Mouse (Mus musculus) embryo, embryonic 11 days (tissue): ENCODE data around the gene Zfyve9.
"Not testable (repeated sequence)": the region's sequence is repeated elsewhere in the genome, so short reads cannot be mapped to it uniquely, and the experiment has no call there.

Experiments
- DNase-seq: peaks from one replicate; pipeline ENCODE4 v3.0.0-alpha.2; 2015

The Zfyve9 gene

GRCm38 (mm10) chr4:108721245-108721784 lies 59.3 kb downstream of the Zfyve9 start:
- no peak for DNase-seq

GRCm38 (mm10) chr4:108719349-108719748 lies 61.2 kb downstream of the Zfyve9 start, which contains the start of gene 3110021N24Rik:
TSS of gene 3110021N24Rik (plus strand) at chr4:108719649.
- DNase-seq, result no peak

- no peak for DNase-seq
These were observed 72.4 kb downstream of the Zfyve9 start for GRCm38 (mm10) chr4:108708209-108708608.

- DNase-seq, result peak; percentile 59
These were observed 83.7 kb downstream of the Zfyve9 start for GRCm38 (mm10) chr4:108696934-108697333.

GRCm38 (mm10) chr4:108691469-108691868 lies 89.1 kb downstream of the Zfyve9 start:
- no peak for DNase-seq

- DNase-seq, result no peak
These were observed 90.1 kb downstream of the Zfyve9 start for GRCm38 (mm10) chr4:108690479-108690878.

GRCm38 (mm10) chr4:108687098-108687497 lies 93.5 kb downstream of the Zfyve9 start:
- not testable (repeated sequence) for DNase-seq

GRCm38 (mm10) chr4:108686156-108686555 lies 94.4 kb downstream of the Zfyve9 start:
- no peak for DNase-seq

GRCm38 (mm10) chr4:108664407-108664806 lies 116.2 kb downstream of the Zfyve9 start:
- peak; percentile 47 for DNase-seq

GRCm38 (mm10) chr4:108638752-108639151 lies 141.8 kb downstream of the Zfyve9 start:
- DNase-seq, result no peak

- DNase-seq, result no peak
These were observed 142.9 kb downstream of the Zfyve9 start for GRCm38 (mm10) chr4:108637721-108638120.

GRCm38 (mm10) chr4:108635101-108635500 lies 145.5 kb downstream of the Zfyve9 start:
- peak; percentile 4 for DNase-seq

GRCm38 (mm10) chr4:108634696-108635095 lies 145.9 kb downstream of the Zfyve9 start:
- no peak for DNase-seq

GRCm38 (mm10) chr4:108633703-108634102 lies 146.9 kb downstream of the Zfyve9 start:
- no peak for DNase-seq

GRCm38 (mm10) chr4:108631616-108632015 lies 149.0 kb downstream of the Zfyve9 start:
- no peak for DNase-seq

GRCm38 (mm10) chr4:108630096-108630495 lies 150.5 kb downstream of the Zfyve9 start:
- no peak for DNase-seq

GRCm38 (mm10) chr4:108629363-108629880 lies 151.2 kb downstream of the Zfyve9 start:
- DNase-seq, result no peak

GRCm38 (mm10) chr4:108627066-108627465 lies 153.5 kb downstream of the Zfyve9 start:
- no peak for DNase-seq

GRCm38 (mm10) chr4:108621504-108621903 lies 159.1 kb downstream of the Zfyve9 start:
- DNase-seq, result no peak

- DNase-seq, result no peak
These were observed 160.1 kb downstream of the Zfyve9 start for GRCm38 (mm10) chr4:108620536-108620935.

- DNase-seq, result peak; percentile 94
These were observed 160.8 kb downstream of the Zfyve9 start, which contains the start of gene Cc2d1b for GRCm38 (mm10) chr4:108619587-108620341. TSS of gene Cc2d1b (plus strand) at chr4:108619940.

- peak; percentile 55 for DNase-seq
These were observed 161.4 kb downstream of the Zfyve9 start for GRCm38 (mm10) chr4:108619165-108619564.

GRCm38 (mm10) chr4:108618586-108618985 lies 162.0 kb downstream of the Zfyve9 start:
- DNase-seq, result no peak

GRCm38 (mm10) chr4:108610935-108611334 lies 169.7 kb downstream of the Zfyve9 start:
- no peak for DNase-seq
